Mouse (Mus musculus): ENCODE measurements at regions not wholly inside any gene's neighbourhood (a gene's known extent, or its start where the extent isn't known, plus 50 kb on each side); places are given as distances from the start of the nearest gene placed in this dataset.

DNA sequence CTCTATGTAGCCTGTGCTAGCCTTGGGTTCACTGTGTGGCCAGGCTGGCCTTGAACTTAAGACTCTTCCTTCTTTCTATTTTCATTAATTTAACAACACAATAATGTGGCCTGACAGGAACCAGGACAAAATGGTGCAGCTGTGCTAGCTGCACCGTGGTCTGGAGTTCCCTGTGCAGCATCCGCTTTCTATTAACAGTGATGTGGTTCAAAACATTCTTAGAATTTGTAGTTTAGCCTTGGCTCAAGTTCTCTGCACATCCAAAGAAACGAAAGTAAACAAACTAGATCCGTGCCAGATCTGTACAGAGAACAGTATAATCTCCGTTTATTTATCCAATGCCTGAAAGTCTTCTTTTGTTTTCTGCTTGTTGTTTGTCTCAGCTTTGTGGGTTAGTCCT is 88.5 kb downstream of the Irx1 start:
- Histone ChIP-seq H3K9ac (ENCODE audit: low read depth, low read length) (no peak overlapping the region), H3K4me2 (ENCODE audit: low read length) (no peak overlapping the region), H3K27ac (ENCODE audit: low read depth, low read length) (no peak overlapping the region), H3K27me3 (replicated peaks; ENCODE audit: control insufficient read depth, insufficient read depth, low read length) (no peaks in the 10 kb centered on the region), H3K36me3 (ENCODE audit: control insufficient read depth, insufficient read depth, low read length) (no peaks in the 10 kb centered on the region), H3K4me1 (ENCODE audit: control insufficient read depth, insufficient read depth, low read depth, low read length) (no peaks in the 10 kb centered on the region), H3K4me3 (ENCODE audit: low read length) (no peak overlapping the region), H3K9me3 (ENCODE audit: control insufficient read depth, low read length) (no peaks in the 10 kb centered on the region)
- ATAC-seq = no peak
- WGBS = 77% methylated on average over 5 of the region's 5 CpGs

GRCm38 (mm10) chr13:71868763-71869162 is 94.8 kb downstream of the Irx1 start:
- no peak overlapping the region for H3K9ac ChIP-seq (ENCODE audit: low read depth, low read length)
- H3K27me3 ChIP-seq (replicated peaks; ENCODE audit: control insufficient read depth, insufficient read depth, low read length) = no peaks in the 10 kb centered on the region
- no peak overlapping the region for H3K4me2 ChIP-seq (ENCODE audit: low read length)
- ATAC-seq = no peak
- no peaks in the 10 kb centered on the region for H3K36me3 ChIP-seq (ENCODE audit: control insufficient read depth, insufficient read depth, low read length)
- no peaks in the 10 kb centered on the region for H3K9me3 ChIP-seq (ENCODE audit: control insufficient read depth, low read length)
- no peak overlapping the region for H3K4me3 ChIP-seq (ENCODE audit: low read length)
- WGBS = 75% methylated on average over 6 of the region's 6 CpGs
- H3K27ac ChIP-seq (ENCODE audit: low read depth, low read length) = no peak overlapping the region
- H3K4me1 ChIP-seq (ENCODE audit: control insufficient read depth, insufficient read depth, low read depth, low read length) = no peaks in the 10 kb centered on the region

DNA sequence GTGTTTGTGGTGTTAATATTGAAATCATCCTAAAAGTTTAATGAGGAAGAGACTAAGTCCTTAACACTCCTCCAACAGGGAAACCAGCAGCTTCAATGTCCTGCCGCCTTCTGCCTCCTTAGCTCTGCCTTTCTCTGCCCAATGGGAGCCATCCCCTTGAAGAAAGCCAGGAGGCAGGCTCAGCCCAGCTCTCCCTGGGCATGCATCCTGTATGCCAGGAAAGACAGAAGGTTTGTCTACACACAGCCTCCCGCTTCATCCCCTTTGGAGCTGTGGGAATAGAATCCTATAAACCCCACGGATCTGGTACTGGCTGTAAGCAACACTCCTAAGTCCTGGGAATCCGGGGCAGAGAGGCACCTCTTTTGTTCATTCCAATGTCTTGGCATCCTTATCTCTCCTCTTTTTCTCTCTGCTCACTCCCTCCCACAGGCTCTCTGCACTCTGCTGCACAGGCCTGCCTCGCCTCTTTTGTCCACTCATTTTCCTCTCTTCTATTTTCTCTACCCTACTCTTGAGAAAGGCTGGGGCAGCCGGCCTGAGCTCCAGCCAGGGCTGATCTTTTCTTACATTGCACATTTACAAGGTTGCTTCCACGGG is 110.0 kb downstream of the Irx1 start:
- ATAC-seq = peak; percentile 72
- Histone ChIP-seq H3K4me2 (ENCODE audit: low read length) (no peak overlapping the region), H3K4me3 (ENCODE audit: low read length) (no peak overlapping the region), H3K27ac (ENCODE audit: low read depth, low read length) (no peak overlapping the region), H3K27me3 (replicated peaks; ENCODE audit: control insufficient read depth, insufficient read depth, low read length) (no peaks in the 10 kb centered on the region), H3K36me3 (ENCODE audit: control insufficient read depth, insufficient read depth, low read length) (no peaks in the 10 kb centered on the region), H3K9ac (ENCODE audit: low read depth, low read length) (no peak overlapping the region), H3K9me3 (ENCODE audit: control insufficient read depth, low read length) (no peaks in the 10 kb centered on the region), H3K4me1 (ENCODE audit: control insufficient read depth, insufficient read depth, low read depth, low read length) (no peaks in the 10 kb centered on the region)
- WGBS = 56% methylated on average over 7 of the region's 7 CpGs

DNA sequence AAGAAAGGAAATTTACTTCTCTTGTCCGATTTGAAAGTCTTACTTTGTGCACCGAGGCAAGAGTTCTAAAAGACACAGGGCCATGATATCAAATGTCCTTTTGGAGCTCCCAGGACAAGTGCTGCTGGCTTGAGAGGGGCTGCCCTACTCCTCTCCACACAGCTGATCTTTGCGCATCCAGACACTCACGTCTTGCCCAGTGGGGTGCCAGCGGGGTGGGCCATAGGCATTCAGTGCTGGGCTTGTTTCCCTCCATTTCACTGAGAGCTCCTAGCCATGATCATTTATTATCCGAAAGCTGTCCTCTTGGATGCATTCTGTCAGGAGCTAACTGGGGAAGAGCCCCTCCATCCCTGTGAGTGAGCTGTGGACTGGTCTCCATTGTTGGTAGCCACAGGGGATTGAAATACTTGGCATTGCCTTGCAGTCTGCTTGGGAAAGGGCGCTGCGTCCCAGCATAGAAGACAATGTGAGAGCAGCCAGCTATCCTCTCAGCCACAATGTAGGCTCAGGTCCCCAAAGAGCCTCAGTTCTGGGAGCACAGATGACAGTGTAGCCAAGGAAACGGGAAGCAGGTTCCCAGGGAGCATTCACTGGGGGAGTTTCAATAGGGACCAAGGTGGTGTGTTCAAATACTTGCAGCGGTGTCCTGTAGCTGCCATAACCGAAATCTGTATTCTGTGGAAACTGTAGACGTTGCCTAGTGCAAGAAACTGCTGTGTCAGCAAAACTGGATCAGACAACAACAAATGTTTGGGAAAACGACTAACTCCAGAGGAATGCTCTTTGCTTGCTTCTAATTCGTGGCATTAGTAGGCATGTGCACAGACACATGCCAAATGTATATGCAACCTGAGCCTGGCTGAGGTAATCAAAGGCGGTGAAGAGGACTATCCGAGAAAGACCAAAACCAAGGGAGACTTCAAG is 159.2 kb downstream of the Irx1 start:
- 35% methylated on average over 16 of the region's 16 CpGs for WGBS
- no peak overlapping the region for H3K9ac ChIP-seq (ENCODE audit: low read depth, low read length)
- no peak overlapping the region for H3K4me3 ChIP-seq (ENCODE audit: low read length)
- no peak overlapping the region for H3K27ac ChIP-seq (ENCODE audit: low read depth, low read length)
- H3K27me3 ChIP-seq (replicated peaks; ENCODE audit: control insufficient read depth, insufficient read depth, low read length) = no peaks in the 10 kb centered on the region
- H3K4me1 ChIP-seq (ENCODE audit: control insufficient read depth, insufficient read depth, low read depth, low read length) = peaks cover 4% of the 10 kb centered on the region; the same call in 1 of the 2 replicates
- no peak overlapping the region for H3K4me2 ChIP-seq (ENCODE audit: low read length)
- H3K9me3 ChIP-seq (ENCODE audit: control insufficient read depth, low read length) = no peaks in the 10 kb centered on the region
- H3K36me3 ChIP-seq (ENCODE audit: control insufficient read depth, insufficient read depth, low read length) = no peaks in the 10 kb centered on the region
- peak; percentile 98 for ATAC-seq

- Histone ChIP-seq H3K4me1 (ENCODE audit: control insufficient read depth, insufficient read depth, low read depth, low read length) (no peaks in the 10 kb centered on the region), H3K27me3 (replicated peaks; ENCODE audit: control insufficient read depth, insufficient read depth, low read length) (peaks cover 2% of the 10 kb centered on the region; the same call in 1 of the 2 replicates), H3K4me2 (ENCODE audit: low read length) (no peak overlapping the region), H3K9ac (ENCODE audit: low read depth, low read length) (no peak overlapping the region), H3K36me3 (ENCODE audit: control insufficient read depth, insufficient read depth, low read length) (no peaks in the 10 kb centered on the region), H3K9me3 (ENCODE audit: control insufficient read depth, low read length) (no peaks in the 10 kb centered on the region), H3K27ac (ENCODE audit: low read depth, low read length) (no peak overlapping the region), H3K4me3 (ENCODE audit: low read length) (no peak overlapping the region)
- ATAC-seq = no peak
- 87% methylated on average over 6 of the region's 6 CpGs for WGBS
These were observed 165.2 kb downstream of the Irx1 start for GRCm38 (mm10) chr13:71798288-71798687.

- 40% methylated on average over 10 of the region's 10 CpGs for WGBS
- H3K36me3 ChIP-seq (ENCODE audit: control insufficient read depth, insufficient read depth, low read length) = no peaks in the 10 kb centered on the region
- peak; percentile 42; the same call in 1 of the 2 replicates for ATAC-seq
These were observed 178.8 kb downstream of the Irx1 start for GRCm38 (mm10) chr13:71784740-71785139.

GRCm38 (mm10) chr13:71747003-71747965 is 216.2 kb downstream of the Irx1 start:
- ATAC-seq = no peak
- Histone ChIP-seq H3K9me3 (ENCODE audit: control insufficient read depth, low read length) (no peaks in the 10 kb centered on the region), H3K27ac (ENCODE audit: low read depth, low read length) (no peak overlapping the region), H3K27me3 (replicated peaks; ENCODE audit: control insufficient read depth, insufficient read depth, low read length) (no peaks in the 10 kb centered on the region), H3K4me3 (ENCODE audit: low read length) (no peak overlapping the region), H3K4me1 (ENCODE audit: control insufficient read depth, insufficient read depth, low read depth, low read length) (no peaks in the 10 kb centered on the region), H3K4me2 (ENCODE audit: low read length) (no peak overlapping the region), H3K9ac (ENCODE audit: low read depth, low read length) (no peak overlapping the region), H3K36me3 (ENCODE audit: control insufficient read depth, insufficient read depth, low read length) (no peaks in the 10 kb centered on the region)
- WGBS = 84% methylated on average over 11 of the region's 11 CpGs

More at GRCm38 (mm10) chr13:71784740-71785139, 178.8 kb downstream of the Irx1 start:
- no peak overlapping the region for H3K27ac ChIP-seq (ENCODE audit: low read depth, low read length)
- H3K4me3 ChIP-seq (ENCODE audit: low read length) = no peak overlapping the region
- H3K9ac ChIP-seq (ENCODE audit: low read depth, low read length) = no peak overlapping the region
- H3K4me1 ChIP-seq (ENCODE audit: control insufficient read depth, insufficient read depth, low read depth, low read length) = peaks cover 2% of the 10 kb centered on the region; the same call in 1 of the 2 replicates
- no peak overlapping the region for H3K4me2 ChIP-seq (ENCODE audit: low read length)
- no peaks in the 10 kb centered on the region; the same call in none of the 2 replicates for H3K9me3 ChIP-seq (ENCODE audit: control insufficient read depth, low read length)
- no peaks in the 10 kb centered on the region for H3K27me3 ChIP-seq (replicated peaks; ENCODE audit: control insufficient read depth, insufficient read depth, low read length)

- no peaks in the 10 kb centered on the region for H3K36me3 ChIP-seq (ENCODE audit: control insufficient read depth, insufficient read depth, low read length)
- no peaks in the 10 kb centered on the region for H3K9me3 ChIP-seq (ENCODE audit: control insufficient read depth, low read length)
- H3K4me1 ChIP-seq (ENCODE audit: control insufficient read depth, insufficient read depth, low read depth, low read length) = no peaks in the 10 kb centered on the region
- no peak overlapping the region for H3K4me2 ChIP-seq (ENCODE audit: low read length)
- 52% methylated on average over 3 of the region's 3 CpGs for WGBS
- no peak overlapping the region for H3K9ac ChIP-seq (ENCODE audit: low read depth, low read length)
- no peaks in the 10 kb centered on the region for H3K27me3 ChIP-seq (replicated peaks; ENCODE audit: control insufficient read depth, insufficient read depth, low read length)
- no peak for ATAC-seq
- no peak overlapping the region for H3K4me3 ChIP-seq (ENCODE audit: low read length)
- H3K27ac ChIP-seq (ENCODE audit: low read depth, low read length) = no peak overlapping the region
These were observed 217.0 kb downstream of the Irx1 start for GRCm38 (mm10) chr13:71746534-71746933.

All from hindbrain, embryonic 16.5 days (tissue).